Mouse (Mus musculus): ENCODE measurements around the gene Dkk1. TPM values are rescaled to one million over a fixed set of nuclear protein-coding genes. Genes with fewer than 3 reads are reported as not detected.

Gene Dkk1
- polyA plus RNA-seq, 1 experiment from 2014 or later, result 33.5 TPM

DNA sequence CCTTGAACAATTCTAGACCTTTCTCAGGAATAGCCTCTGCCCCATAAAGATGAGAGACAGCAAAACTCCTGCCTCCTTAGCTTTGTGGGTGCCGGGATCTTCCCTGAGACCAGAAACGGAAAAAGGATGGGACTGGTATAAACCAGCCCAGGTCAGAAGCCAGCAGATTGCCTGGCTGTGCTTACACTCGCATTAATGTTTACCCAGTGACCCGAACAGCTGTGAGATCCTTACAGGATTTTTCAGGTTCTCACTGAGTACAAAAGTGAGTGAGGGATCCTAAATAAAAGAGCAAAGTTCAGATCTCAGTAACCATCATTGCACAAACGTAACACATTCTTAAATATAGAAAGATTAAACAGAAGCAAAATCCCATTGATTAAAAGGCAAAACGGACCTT, 32.7 kb downstream of the Dkk1 start:
- H3K9me3 ChIP-seq (replicated peaks), result no peaks in the 10 kb centered on the region
- H3K27me3 ChIP-seq, result no peaks in the 10 kb centered on the region
- WGBS, result 56% methylated on average over 6 of the region's 6 CpGs
- H3K4me2 ChIP-seq, result no peak overlapping the region
- H3K4me1 ChIP-seq, result peaks cover 7% of the 10 kb centered on the region; the same call in 1 of the 2 replicates
- H3K4me3 ChIP-seq (replicated peaks), result no peak overlapping the region
- ATAC-seq (replicated peaks; ENCODE audit: low FRiP score), result peak; percentile 70; the same call in 1 of the 2 replicates
- no peaks in the 10 kb centered on the region for H3K36me3 ChIP-seq
- H3K9ac ChIP-seq, result no peak overlapping the region
- peak overlapping the region; percentile 45; the same call in 1 of the 2 replicates for H3K27ac ChIP-seq

DNA sequence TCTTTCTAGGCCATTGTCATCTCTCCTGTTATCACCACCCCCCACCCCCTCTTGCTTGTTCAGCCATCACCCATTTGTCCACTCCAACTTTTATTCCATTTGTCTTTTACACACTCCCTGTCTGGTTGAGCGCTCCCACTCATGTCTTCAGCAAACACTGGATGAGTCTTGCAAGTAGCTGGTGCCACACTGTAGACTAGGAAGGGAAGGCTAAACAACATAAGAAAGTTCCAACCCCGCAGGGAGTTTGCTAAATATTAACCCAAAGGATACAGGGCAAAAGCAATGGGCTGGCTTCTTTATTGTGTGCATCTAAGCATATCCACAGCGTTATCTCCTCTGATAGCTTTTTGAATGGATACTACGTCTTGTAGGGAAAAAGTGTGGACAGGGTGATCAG, 39.0 kb downstream of the Dkk1 start:
- Histone ChIP-seq H3K9me3 (replicated peaks) (no peaks in the 10 kb centered on the region), H3K36me3 (no peaks in the 10 kb centered on the region), H3K4me1 (no peaks in the 10 kb centered on the region), H3K27me3 (0 out of 2 replicates have a peak, but pooled peaks cover 1% of the 10 kb centered on the region), H3K4me3 (replicated peaks) (no peak overlapping the region), H3K27ac (no peak overlapping the region), H3K4me2 (no peak overlapping the region), H3K9ac (no peak overlapping the region)
- ATAC-seq (replicated peaks; ENCODE audit: low FRiP score), result peak; percentile 64
- WGBS, result 55% methylated on average over 4 of the region's 4 CpGs

DNA sequence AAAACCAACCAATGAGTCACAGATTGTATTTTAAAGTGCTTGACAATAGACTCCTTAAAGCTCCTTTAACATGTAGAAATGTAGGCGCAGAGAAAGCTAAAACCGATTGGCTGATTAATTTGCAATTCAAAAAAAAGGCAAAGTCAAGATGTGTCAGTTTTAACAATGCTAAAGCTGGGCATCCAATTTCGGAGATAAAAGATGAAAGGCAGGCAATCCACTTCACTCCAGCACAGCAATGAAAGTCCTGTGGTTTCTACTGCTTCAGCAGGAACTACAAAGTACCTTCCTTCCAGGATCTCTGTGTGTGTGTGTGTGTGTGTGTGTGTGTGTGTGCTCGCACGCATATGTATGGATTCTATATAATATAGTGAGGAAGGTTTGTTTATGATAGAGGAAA, 44.0 kb downstream of the Dkk1 start:
- no peaks in the 10 kb centered on the region for H3K36me3 ChIP-seq
- H3K4me1 ChIP-seq, result no peaks in the 10 kb centered on the region
- no peak overlapping the region for H3K27ac ChIP-seq
- ATAC-seq (replicated peaks; ENCODE audit: low FRiP score), result no peak
- peaks cover 5% of the 10 kb centered on the region; the same call in 1 of the 2 replicates for H3K27me3 ChIP-seq
- no peaks in the 10 kb centered on the region for H3K9me3 ChIP-seq (replicated peaks)
- no peak overlapping the region for H3K9ac ChIP-seq
- H3K4me2 ChIP-seq, result no peak overlapping the region
- no peak overlapping the region for H3K4me3 ChIP-seq (replicated peaks)
- 48% methylated on average over 5 of the region's 5 CpGs for WGBS

All from kidney, embryonic 15.5 days (tissue).